ENCODE assay signal across 19 mouse cellular contexts in genomic region chr1:186372770-186373353, GRCm38 (mm10).
DNase-seq lines count a peak whose midpoint lies in the region; ATAC-seq lines count a peak whose summit lies in the region.
"Had no signal": no experiment of that assay in that cellular context is flagged by ENCODE, and none has a peak within 500 bp of the region (broad histone marks: within the 10 kb centered on the region; RNA-seq: fewer than 3 reads in every experiment).

No protein-coding gene starts in this region.

- no peaks in the 10 kb centered on the region for H3K27me3 ChIP-seq in heart, embryonic 12.5 days (replicated peaks)
- no peaks in the 10 kb centered on the region for H3K27me3 ChIP-seq in midbrain, embryonic 11.5 days (ENCODE audit: control insufficient read depth, insufficient read depth, low read length)
- no peaks in the 10 kb centered on the region for H3K27me3 ChIP-seq in midbrain, embryonic 10.5 days (ENCODE audit: low read depth, poor library complexity, severe bottlenecking)
- H3K27me3 ChIP-seq in limb, embryonic 13.5 days, result no peaks in the 10 kb centered on the region
- no peaks in the 10 kb centered on the region for H3K27me3 ChIP-seq in midbrain, embryonic 16.5 days (ENCODE audit: control insufficient read depth, insufficient read depth, low read depth, low read length)
- H3K27me3 ChIP-seq: intestine, embryonic 15.5 days; neural tube, embryonic 15.5 days had no signal

- H3K36me3 ChIP-seq in heart, embryonic 12.5 days, result no peaks in the 10 kb centered on the region
- H3K36me3 ChIP-seq in midbrain, embryonic 11.5 days (ENCODE audit: control insufficient read depth, insufficient read depth, low read length), result no peaks in the 10 kb centered on the region
- no peaks in the 10 kb centered on the region for H3K36me3 ChIP-seq in midbrain, embryonic 10.5 days
- H3K36me3 ChIP-seq in limb, embryonic 13.5 days, result no peaks in the 10 kb centered on the region
- H3K36me3 ChIP-seq in midbrain, embryonic 16.5 days (ENCODE audit: control insufficient read depth, insufficient read depth, low read length), result no peaks in the 10 kb centered on the region
- H3K36me3 ChIP-seq: intestine, embryonic 15.5 days; neural tube, embryonic 15.5 days had no signal

- ATAC-seq in heart, embryonic 12.5 days (ENCODE audit: insufficient number of reproducible peaks, low FRiP score), result peak; percentile 11; the same call in 1 of the 2 replicates
- ATAC-seq in midbrain, embryonic 11.5 days (ENCODE audit: low FRiP score), result peak; percentile 71
- ATAC-seq in limb, embryonic 13.5 days (ENCODE audit: low FRiP score, low read depth), result peak; percentile 36; the same call in 1 of the 2 replicates
- peak; percentile 32; the same call in 1 of the 2 replicates for ATAC-seq in midbrain, embryonic 16.5 days
- ATAC-seq: forebrain, postnatal 0 days; intestine, embryonic 15.5 days had no signal

- 89% methylated on average over 2 of the region's 2 CpGs for WGBS in heart, embryonic 12.5 days
- WGBS in midbrain, embryonic 11.5 days, result 92% methylated on average over 2 of the region's 2 CpGs
- 86% methylated on average over 2 of the region's 2 CpGs for WGBS in midbrain, embryonic 10.5 days
- 98% methylated on average over 2 of the region's 2 CpGs for WGBS in limb, embryonic 13.5 days
- WGBS in midbrain, embryonic 16.5 days, result 98% methylated on average over 2 of the region's 2 CpGs

- no peak for DNase-seq in heart, postnatal 10 days
- no peak for DNase-seq in midbrain, embryonic 11.5 days (ENCODE audit: low spot score, missing footprints)
- no peak for DNase-seq in midbrain, embryonic 10.5 days (ENCODE audit: low spot score)
- no peak for DNase-seq in adrenal gland, postnatal 10 days
- no peak for DNase-seq in layer of hippocampus, postnatal 36 days
- DNase-seq: B cell, adult 2 months; cerebellum, adult 11 months; forebrain, postnatal 0 days; gastrocnemius, postnatal 10 days; kidney, postnatal 25 days; layer of hippocampus, adult 9-11 months; lung, postnatal 4 days had no signal

- peaks cover 3% of the 10 kb centered on the region; the same call in 1 of the 2 replicates for H3K9me3 ChIP-seq in heart, embryonic 12.5 days (replicated peaks)
- H3K9me3 ChIP-seq in midbrain, embryonic 11.5 days (ENCODE audit: control insufficient read depth, low read length), result no peaks in the 10 kb centered on the region
- no peaks in the 10 kb centered on the region for H3K9me3 ChIP-seq in midbrain, embryonic 10.5 days (replicated peaks)
- H3K9me3 ChIP-seq in limb, embryonic 13.5 days, result no peaks in the 10 kb centered on the region
- no peaks in the 10 kb centered on the region for H3K9me3 ChIP-seq in midbrain, embryonic 16.5 days (replicated peaks; ENCODE audit: control insufficient read depth, low read length, poor library complexity, severe bottlenecking)
- H3K9me3 ChIP-seq: intestine, embryonic 15.5 days; neural tube, embryonic 15.5 days had no signal

- intact Hi-C loops in heart, postnatal 10 days (cut with DNase I), result no loop called here

- H3K27ac ChIP-seq in heart, embryonic 12.5 days (ENCODE audit: poor library complexity, severe bottlenecking), result no peak overlapping the region
- H3K27ac ChIP-seq in midbrain, embryonic 11.5 days (ENCODE audit: low read depth, low read length), result no peak overlapping the region
- no peak overlapping the region for H3K27ac ChIP-seq in midbrain, embryonic 10.5 days (replicated peaks)
- no peak overlapping the region for H3K27ac ChIP-seq in limb, embryonic 13.5 days
- no peak overlapping the region for H3K27ac ChIP-seq in midbrain, embryonic 16.5 days (ENCODE audit: low read length)
- H3K27ac ChIP-seq: intestine, embryonic 15.5 days; liver, embryonic 14.5 days; neural tube, embryonic 15.5 days had no signal

- H3K4me3 ChIP-seq in heart, embryonic 12.5 days, result no peak overlapping the region
- H3K4me3 ChIP-seq in midbrain, embryonic 11.5 days (ENCODE audit: low read depth, low read length), result no peak overlapping the region
- H3K4me3 ChIP-seq in midbrain, embryonic 10.5 days, result no peak overlapping the region
- no peak overlapping the region for H3K4me3 ChIP-seq in limb, embryonic 13.5 days
- no peak overlapping the region for H3K4me3 ChIP-seq in midbrain, embryonic 16.5 days (ENCODE audit: low read depth, low read length)
- H3K4me3 ChIP-seq: intestine, embryonic 15.5 days; neural tube, embryonic 15.5 days had no signal

- no peak overlapping the region for H3K4me2 ChIP-seq in heart, embryonic 12.5 days
- no peak overlapping the region for H3K4me2 ChIP-seq in midbrain, embryonic 11.5 days
- no peak overlapping the region for H3K4me2 ChIP-seq in limb, embryonic 13.5 days (replicated peaks)
- H3K4me2 ChIP-seq in midbrain, embryonic 16.5 days (ENCODE audit: low read length), result no peak overlapping the region
- H3K4me2 ChIP-seq: heart, embryonic 11.5 days; intestine, embryonic 15.5 days; neural tube, embryonic 15.5 days had no signal

- no peak overlapping the region for H3K9ac ChIP-seq in heart, embryonic 12.5 days
- no peak overlapping the region for H3K9ac ChIP-seq in midbrain, embryonic 11.5 days (ENCODE audit: low read length)
- no peak overlapping the region for H3K9ac ChIP-seq in limb, embryonic 13.5 days
- no peak overlapping the region for H3K9ac ChIP-seq in midbrain, embryonic 16.5 days (ENCODE audit: low read depth, low read length)
- H3K9ac ChIP-seq: forebrain, postnatal 0 days; intestine, embryonic 15.5 days; liver, embryonic 14.5 days; neural tube, embryonic 15.5 days had no signal

- peaks cover 17% of the 10 kb centered on the region for H3K4me1 ChIP-seq in heart, embryonic 12.5 days (replicated peaks)
- H3K4me1 ChIP-seq in midbrain, embryonic 11.5 days (ENCODE audit: control insufficient read depth, insufficient read depth, low read length), result peaks cover 2% of the 10 kb centered on the region; the same call in 1 of the 2 replicates
- peaks cover 11% of the 10 kb centered on the region for H3K4me1 ChIP-seq in midbrain, embryonic 10.5 days
- no peaks in the 10 kb centered on the region for H3K4me1 ChIP-seq in limb, embryonic 13.5 days
- no peaks in the 10 kb centered on the region for H3K4me1 ChIP-seq in midbrain, embryonic 16.5 days (ENCODE audit: control insufficient read depth, insufficient read depth, low read length)
- H3K4me1 ChIP-seq: intestine, embryonic 15.5 days; neural tube, embryonic 15.5 days had no signal

Comparison
In these comparisons a context has a peak if more than half of its experiments do, and no peak if none do; other contexts are left out.
1. ATAC-seq: peak in every context shown above with its lines; median percentile 71 in midbrain, embryonic 11.5 days; 36 in limb, embryonic 13.5 days; 32 in midbrain, embryonic 16.5 days; 11 in heart, embryonic 12.5 days.